Mouse (Mus musculus) heart, adult 2 months (tissue): ENCODE data around the gene Ofd1.

Source experiments
- EP300 ChIP-seq: fragments of 200-500 bp; IDR thresholded peaks from 2 replicates; pipeline ENCODE4 v1.6.1; 2011; ENCODE audit warnings: low read depth, low read length, control low read depth; ENCODE audit not compliant: insufficient read depth
- POLR2A ChIP-seq: fragments of 200-500 bp; IDR thresholded peaks from 2 replicates; pipeline ENCODE4 v1.6.1; 2011; ENCODE audit warnings: mild to moderate bottlenecking, low read depth, low read length, control low read depth; ENCODE audit not compliant: insufficient read depth

DNA sequence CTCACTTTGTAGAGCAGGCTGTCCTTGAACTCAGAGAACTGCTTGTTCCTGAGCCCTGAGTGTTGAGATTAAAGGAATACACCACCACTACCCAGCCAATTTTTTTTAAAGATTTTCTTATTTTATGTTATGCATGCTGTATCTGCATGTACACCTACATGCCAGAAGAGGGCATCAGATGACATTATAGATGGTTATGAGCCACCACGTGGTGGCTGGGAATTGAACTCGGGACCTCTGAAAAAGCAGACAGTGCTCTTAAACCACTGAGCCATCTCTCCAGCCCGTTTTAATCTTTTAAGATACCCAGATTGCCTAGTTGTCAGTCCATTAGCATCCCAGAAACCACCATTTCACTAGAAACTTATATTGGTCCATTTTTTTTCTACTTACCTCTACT lies 13.8 kb upstream of the Ofd1 start:
- no peak for TF ChIP-seq POLR2A
- TF ChIP-seq EP300 = no peak
